Mouse (Mus musculus): ENCODE measurements around the gene Chrm4. TPM values are rescaled to one million over a fixed set of nuclear protein-coding genes. Genes with fewer than 3 reads are reported as not detected.

The Chrm4 gene
- polyA plus RNA-seq, 1 experiment from 2014 or later: not detected

DNA sequence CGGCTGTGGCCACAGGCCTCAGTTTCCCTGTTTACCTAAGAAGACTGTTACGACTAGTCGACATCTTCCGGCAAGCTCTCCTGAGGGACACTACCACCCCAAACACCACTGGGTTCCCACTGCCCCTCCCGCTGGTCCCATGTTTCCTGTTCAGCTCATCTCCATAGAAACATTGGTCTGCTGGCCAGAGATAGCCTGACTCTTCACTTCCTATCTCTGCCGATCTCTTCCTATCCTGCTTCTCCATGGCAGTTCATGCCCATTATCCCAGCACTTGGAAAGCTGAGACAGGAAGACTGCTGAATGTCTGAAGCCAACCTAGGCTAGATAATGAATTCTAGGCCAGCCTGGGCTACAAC lies 21.1 kb downstream of the Chrm4 start:
- H3K4me2 ChIP-seq (ENCODE audit: low read length): peak overlapping the region; percentile 69
- no peaks in the 10 kb centered on the region for H3K27me3 ChIP-seq (ENCODE audit: control insufficient read depth, insufficient read depth, low read length)
- H3K9me3 ChIP-seq (ENCODE audit: control insufficient read depth, low read length): no peaks in the 10 kb centered on the region
- H3K36me3 ChIP-seq (ENCODE audit: control insufficient read depth, insufficient read depth, low read length): peaks cover 22% of the 10 kb centered on the region
- ATAC-seq (ENCODE audit: insufficient number of reproducible peaks, insufficient read depth, low FRiP score, low read depth): no peak
- H3K4me3 ChIP-seq (ENCODE audit: control insufficient read depth in 1 of 2, insufficient read depth in 1 of 2, low read depth in 1 of 2, low read length in 2 of 2): peak overlapping the region in 1 of 2 experiments; percentile 4; a peak in 1 of 4 replicates
- peaks cover 38 to 62% of the 10 kb centered on the region in 2 experiments for H3K4me1 ChIP-seq (ENCODE audit: control insufficient read depth in 2 of 2, insufficient read depth in 2 of 2, low read length in 2 of 2)
- peak overlapping the region; percentile 61 for H3K9ac ChIP-seq (ENCODE audit: low read length)
- 62% methylated on average over 6 of the region's 6 CpGs for WGBS
- H3K27ac ChIP-seq (replicated peaks in 1 of 2; ENCODE audit: control insufficient read depth in 1 of 2, insufficient read depth in 1 of 2, low read depth in 2 of 2, low read length in 2 of 2): peak overlapping the region; percentile 27 to 97; a peak in 3 of 4 replicates

DNA sequence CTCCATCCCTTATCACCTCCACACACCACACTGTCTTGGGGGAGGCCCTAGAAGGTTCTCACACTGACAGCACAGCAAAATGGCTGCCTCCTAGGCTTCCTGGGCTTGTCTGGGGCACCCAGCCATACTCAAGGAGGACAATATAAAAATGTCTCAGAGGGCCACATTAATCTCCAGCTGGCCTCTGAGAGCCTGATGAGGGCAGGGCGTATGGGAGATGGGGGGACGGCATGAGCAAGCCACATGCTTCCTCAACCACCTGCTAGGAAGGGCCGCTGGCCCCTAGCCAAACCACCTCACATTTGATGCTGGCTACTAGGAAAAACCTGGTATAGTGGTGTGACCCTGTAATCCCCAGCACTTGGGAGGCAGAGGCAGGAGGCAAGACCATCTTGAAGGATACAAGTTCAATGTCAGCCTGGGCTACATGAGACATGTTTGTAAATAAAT lies 21.8 kb downstream of the Chrm4 start:
- Histone ChIP-seq H3K4me1 (ENCODE audit: control insufficient read depth in 2 of 2, insufficient read depth in 2 of 2, low read length in 2 of 2) (peaks cover 44 to 69% of the 10 kb centered on the region in 2 experiments), H3K4me2 (ENCODE audit: low read length) (peak overlapping the region; percentile 69), H3K9ac (ENCODE audit: low read length) (peak overlapping the region; percentile 76), H3K27me3 (ENCODE audit: control insufficient read depth, insufficient read depth, low read length) (no peaks in the 10 kb centered on the region), H3K27ac (replicated peaks in 1 of 2; ENCODE audit: control insufficient read depth in 1 of 2, insufficient read depth in 1 of 2, low read depth in 2 of 2, low read length in 2 of 2) (peak overlapping the region; percentile 97 to 98), H3K9me3 (ENCODE audit: control insufficient read depth, low read length) (no peaks in the 10 kb centered on the region), H3K4me3 (ENCODE audit: control insufficient read depth in 1 of 2, insufficient read depth in 1 of 2, low read depth in 1 of 2, low read length in 2 of 2) (no peak overlapping the region), H3K36me3 (ENCODE audit: control insufficient read depth, insufficient read depth, low read length) (peaks cover 15% of the 10 kb centered on the region)
- ATAC-seq (ENCODE audit: insufficient number of reproducible peaks, insufficient read depth, low FRiP score, low read depth): no peak
- WGBS: 36% methylated on average over 3 of the region's 3 CpGs

- H3K9me3 ChIP-seq (ENCODE audit: control insufficient read depth, low read length): no peaks in the 10 kb centered on the region
- no peaks in the 10 kb centered on the region for H3K27me3 ChIP-seq (ENCODE audit: control insufficient read depth, insufficient read depth, low read length)
- peak overlapping the region; percentile 76 for H3K9ac ChIP-seq (ENCODE audit: low read length)
- H3K36me3 ChIP-seq (ENCODE audit: control insufficient read depth, insufficient read depth, low read length): peaks cover 10% of the 10 kb centered on the region
- H3K4me2 ChIP-seq (ENCODE audit: low read length): peak overlapping the region; percentile 69
- peak overlapping the region; percentile 97 to 98 for H3K27ac ChIP-seq (replicated peaks in 1 of 2; ENCODE audit: control insufficient read depth in 1 of 2, insufficient read depth in 1 of 2, low read depth in 2 of 2, low read length in 2 of 2)
- peak; percentile 62 for ATAC-seq (ENCODE audit: insufficient number of reproducible peaks, insufficient read depth, low FRiP score, low read depth)
- 47% methylated on average over 16 of the region's 17 CpGs for WGBS
- peaks cover 46 to 73% of the 10 kb centered on the region in 2 experiments for H3K4me1 ChIP-seq (ENCODE audit: control insufficient read depth in 2 of 2, insufficient read depth in 2 of 2, low read length in 2 of 2)
- peak overlapping the region; percentile 42 to 50 for H3K4me3 ChIP-seq (ENCODE audit: control insufficient read depth in 1 of 2, insufficient read depth in 1 of 2, low read depth in 1 of 2, low read length in 2 of 2)
Measured at GRCm38 (mm10) chr2:91949411-91950274, 22.6 kb downstream of the Chrm4 start.

- H3K9ac ChIP-seq (ENCODE audit: low read length): peak overlapping the region; percentile 76
- peak; percentile 68 for ATAC-seq (ENCODE audit: insufficient number of reproducible peaks, insufficient read depth, low FRiP score, low read depth)
- peak overlapping the region; percentile 97 to 98 for H3K27ac ChIP-seq (replicated peaks in 1 of 2; ENCODE audit: control insufficient read depth in 1 of 2, insufficient read depth in 1 of 2, low read depth in 2 of 2, low read length in 2 of 2)
- H3K4me2 ChIP-seq (ENCODE audit: low read length): peak overlapping the region; percentile 69
- peak overlapping the region; percentile 42 to 50 for H3K4me3 ChIP-seq (ENCODE audit: control insufficient read depth in 1 of 2, insufficient read depth in 1 of 2, low read depth in 1 of 2, low read length in 2 of 2)
- H3K4me1 ChIP-seq (ENCODE audit: control insufficient read depth in 2 of 2, insufficient read depth in 2 of 2, low read length in 2 of 2): peaks cover 53 to 77% of the 10 kb centered on the region in 2 experiments
- no peaks in the 10 kb centered on the region for H3K9me3 ChIP-seq (ENCODE audit: control insufficient read depth, low read length)
- H3K36me3 ChIP-seq (ENCODE audit: control insufficient read depth, insufficient read depth, low read length): peaks cover 2% of the 10 kb centered on the region
- no peaks in the 10 kb centered on the region for H3K27me3 ChIP-seq (ENCODE audit: control insufficient read depth, insufficient read depth, low read length)
- 14% methylated on average over 15 of the region's 15 CpGs for WGBS
Measured at GRCm38 (mm10) chr2:91950275-91951085, 23.4 kb downstream of the Chrm4 start.

DNA sequence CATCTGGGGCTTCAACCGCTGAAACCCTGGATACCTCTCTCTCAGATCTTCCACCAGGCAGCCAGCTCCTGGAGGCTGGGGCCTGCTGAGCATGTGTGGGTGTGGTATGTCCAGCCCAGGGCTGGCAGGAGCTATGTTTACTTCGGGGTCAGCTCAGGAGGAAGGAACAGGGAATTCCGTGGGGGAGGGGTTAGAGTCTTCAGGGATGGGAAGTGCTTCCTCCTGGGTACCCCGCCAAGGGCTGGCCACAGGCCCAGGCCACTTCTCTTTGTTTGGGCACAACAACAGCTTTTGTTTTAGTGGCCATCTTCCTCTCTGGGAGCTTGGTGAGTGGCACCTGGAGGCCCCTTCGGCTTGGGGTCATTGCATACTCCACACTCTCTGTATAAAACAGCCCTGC lies 26.8 kb downstream of the Chrm4 start:
- 9% methylated on average over 5 of the region's 5 CpGs for WGBS
- Histone ChIP-seq H3K9ac (ENCODE audit: low read length) (peak overlapping the region; percentile 54; the same call in 1 of the 2 replicates), H3K36me3 (ENCODE audit: control insufficient read depth, insufficient read depth, low read length) (no peaks in the 10 kb centered on the region), H3K4me2 (ENCODE audit: low read length) (peak overlapping the region; percentile 8; the same call in 1 of the 2 replicates), H3K27me3 (ENCODE audit: control insufficient read depth, insufficient read depth, low read length) (no peaks in the 10 kb centered on the region), H3K27ac (replicated peaks in 1 of 2; ENCODE audit: control insufficient read depth in 1 of 2, insufficient read depth in 1 of 2, low read depth in 2 of 2, low read length in 2 of 2) (peak overlapping the region; percentile 69 to 84), H3K9me3 (ENCODE audit: control insufficient read depth, low read length) (no peaks in the 10 kb centered on the region), H3K4me3 (ENCODE audit: control insufficient read depth in 1 of 2, insufficient read depth in 1 of 2, low read depth in 1 of 2, low read length in 2 of 2) (no peak overlapping the region), H3K4me1 (ENCODE audit: control insufficient read depth in 2 of 2, insufficient read depth in 2 of 2, low read length in 2 of 2) (peaks cover 49 to 78% of the 10 kb centered on the region in 2 experiments)
- peak; percentile 50 for ATAC-seq (ENCODE audit: insufficient number of reproducible peaks, insufficient read depth, low FRiP score, low read depth)

GRCm38 (mm10) chr2:91955121-91955591 lies 28.1 kb downstream of the Chrm4 start:
- H3K9ac ChIP-seq (ENCODE audit: low read length): peak overlapping the region; percentile 44
- H3K9me3 ChIP-seq (ENCODE audit: control insufficient read depth, low read length): no peaks in the 10 kb centered on the region
- H3K27ac ChIP-seq (replicated peaks in 1 of 2; ENCODE audit: control insufficient read depth in 1 of 2, insufficient read depth in 1 of 2, low read depth in 2 of 2, low read length in 2 of 2): peak overlapping the region in 1 of 2 experiments; percentile 55; a peak in 1 of 4 replicates
- H3K27me3 ChIP-seq (ENCODE audit: control insufficient read depth, insufficient read depth, low read length): no peaks in the 10 kb centered on the region
- no peaks in the 10 kb centered on the region for H3K36me3 ChIP-seq (ENCODE audit: control insufficient read depth, insufficient read depth, low read length)
- H3K4me1 ChIP-seq (ENCODE audit: control insufficient read depth in 2 of 2, insufficient read depth in 2 of 2, low read length in 2 of 2): peaks cover 47 to 78% of the 10 kb centered on the region in 2 experiments
- WGBS: 80% methylated on average over 4 of the region's 4 CpGs
- no peak overlapping the region for H3K4me2 ChIP-seq (ENCODE audit: low read length)
- no peak overlapping the region for H3K4me3 ChIP-seq (ENCODE audit: control insufficient read depth in 1 of 2, insufficient read depth in 1 of 2, low read depth in 1 of 2, low read length in 2 of 2)
- no peak for ATAC-seq (ENCODE audit: insufficient number of reproducible peaks, insufficient read depth, low FRiP score, low read depth)

GRCm38 (mm10) chr2:91955875-91956274 lies 28.8 kb downstream of the Chrm4 start:
- Histone ChIP-seq H3K9ac (ENCODE audit: low read length) (no peak overlapping the region), H3K4me2 (ENCODE audit: low read length) (no peak overlapping the region), H3K27ac (replicated peaks in 1 of 2; ENCODE audit: control insufficient read depth in 1 of 2, insufficient read depth in 1 of 2, low read depth in 2 of 2, low read length in 2 of 2) (peak overlapping the region in 1 of 2 experiments; percentile 39; a peak in 2 of 4 replicates), H3K4me3 (ENCODE audit: control insufficient read depth in 1 of 2, insufficient read depth in 1 of 2, low read depth in 1 of 2, low read length in 2 of 2) (no peak overlapping the region), H3K27me3 (ENCODE audit: control insufficient read depth, insufficient read depth, low read length) (no peaks in the 10 kb centered on the region), H3K36me3 (ENCODE audit: control insufficient read depth, insufficient read depth, low read length) (no peaks in the 10 kb centered on the region), H3K4me1 (ENCODE audit: control insufficient read depth in 2 of 2, insufficient read depth in 2 of 2, low read length in 2 of 2) (peaks cover 44 to 72% of the 10 kb centered on the region in 2 experiments), H3K9me3 (ENCODE audit: control insufficient read depth, low read length) (no peaks in the 10 kb centered on the region)
- no peak for ATAC-seq (ENCODE audit: insufficient number of reproducible peaks, insufficient read depth, low FRiP score, low read depth)
- WGBS: 79% methylated on average over 6 of the region's 6 CpGs

All from heart, embryonic 14.5 days (tissue).